Mouse (Mus musculus): ENCODE data around the gene Tmem45b.

GRCm38 (mm10) chr9:31418821-31419220 lies 45.4 kb downstream of the Tmem45b start:
- no peak for TF ChIP-seq CTCF (IDR thresholded peaks at IDR 0.05; ENCODE audit: low read depth)
- no peak for TF ChIP-seq EP300 (optimal IDR thresholded peaks at IDR 0.05)

Measured in stomach, postnatal 0 days (tissue).